Mouse (Mus musculus): ENCODE measurements around the gene Wasf3. TPM values are rescaled to one million over a fixed set of nuclear protein-coding genes. Genes with fewer than 3 reads are reported as not detected.

Wasf3 gene
- not detected in 2 replicates for polyA plus RNA-seq (2012)

DNA sequence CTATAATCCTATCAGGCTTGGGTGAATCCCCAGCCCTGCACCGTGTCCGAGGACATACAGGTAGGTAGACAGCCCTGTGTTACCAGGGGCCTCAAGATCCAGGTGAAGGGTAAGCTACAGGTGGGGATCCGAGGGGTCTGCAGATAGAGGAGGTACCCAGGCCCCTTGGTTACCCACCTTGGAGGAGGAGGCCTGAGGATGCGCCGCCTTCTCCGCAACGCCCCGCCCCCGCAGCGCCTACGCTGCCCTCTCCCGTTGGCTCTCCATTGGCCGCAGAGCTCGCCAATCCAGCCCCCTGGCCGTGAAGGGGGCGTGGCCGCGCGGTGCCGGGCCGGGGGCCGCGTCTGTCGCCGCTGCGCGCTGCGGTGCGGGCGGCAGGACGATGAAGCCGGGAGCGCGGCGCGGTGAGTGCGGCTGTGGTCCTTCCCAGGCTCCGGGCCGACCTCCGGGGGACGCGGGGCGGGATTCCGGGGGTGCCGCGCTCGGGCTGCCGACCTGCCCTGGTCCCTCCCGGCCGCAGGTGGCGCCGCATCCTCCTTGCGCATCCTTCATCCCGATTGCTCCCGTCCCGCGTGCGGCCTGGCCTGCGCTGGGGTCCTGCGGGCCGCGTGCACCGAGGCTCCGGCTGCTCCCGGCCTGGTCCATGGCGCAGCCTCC is at the start of gene Wasf3:
Gene Wasf3, plus strand, starts transcription at position 51 of the 657 bp plus-strand sequence.
- no peak for TF ChIP-seq GATA1 (IDR thresholded peaks at IDR 0.05; ENCODE audit: low read length)

DNA sequence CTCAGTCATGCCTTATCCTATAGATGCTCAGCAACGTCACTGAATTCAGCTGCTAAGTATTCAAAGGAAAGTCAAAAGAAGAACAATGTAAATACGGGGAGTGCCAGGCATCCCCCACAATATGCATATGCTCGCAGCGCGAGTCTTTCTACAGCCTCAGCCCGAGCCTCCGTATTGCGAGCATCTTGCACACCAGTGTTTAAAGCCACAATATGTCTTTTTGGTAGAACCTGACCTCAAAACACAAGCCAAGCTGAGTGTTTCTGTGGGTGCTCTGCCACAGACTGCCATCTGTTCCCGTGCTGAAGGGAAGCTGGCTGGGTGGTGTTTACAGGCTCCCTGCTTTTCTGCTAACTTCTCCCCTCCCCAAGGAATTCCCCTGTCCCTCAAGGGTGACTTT is 46.7 kb upstream of the Wasf3 start:
- no peak for TF ChIP-seq GATA1 (IDR thresholded peaks at IDR 0.05; ENCODE audit: low read length)

DNA sequence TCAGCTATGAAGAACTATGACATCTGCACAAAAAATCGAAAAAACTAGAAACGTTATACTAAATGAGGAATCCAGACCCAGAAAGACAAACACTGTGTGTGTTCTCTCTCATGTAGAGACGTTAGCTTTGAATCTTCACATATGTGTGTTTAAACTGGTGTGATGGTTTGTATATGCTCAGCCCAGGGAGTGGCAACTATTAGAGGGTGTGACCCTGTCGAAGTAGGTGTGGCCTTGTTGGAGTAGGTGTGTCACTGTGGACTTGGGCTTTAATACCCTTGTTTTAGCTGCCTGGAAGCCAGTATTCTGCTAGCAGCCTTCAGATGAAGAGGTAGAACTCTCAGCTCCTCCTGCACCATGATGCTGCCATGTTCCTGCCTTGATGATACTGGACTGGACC is 44.7 kb upstream of the Wasf3 start:
- TF ChIP-seq GATA1 (IDR thresholded peaks at IDR 0.05; ENCODE audit: low read length), result no peak

DNA sequence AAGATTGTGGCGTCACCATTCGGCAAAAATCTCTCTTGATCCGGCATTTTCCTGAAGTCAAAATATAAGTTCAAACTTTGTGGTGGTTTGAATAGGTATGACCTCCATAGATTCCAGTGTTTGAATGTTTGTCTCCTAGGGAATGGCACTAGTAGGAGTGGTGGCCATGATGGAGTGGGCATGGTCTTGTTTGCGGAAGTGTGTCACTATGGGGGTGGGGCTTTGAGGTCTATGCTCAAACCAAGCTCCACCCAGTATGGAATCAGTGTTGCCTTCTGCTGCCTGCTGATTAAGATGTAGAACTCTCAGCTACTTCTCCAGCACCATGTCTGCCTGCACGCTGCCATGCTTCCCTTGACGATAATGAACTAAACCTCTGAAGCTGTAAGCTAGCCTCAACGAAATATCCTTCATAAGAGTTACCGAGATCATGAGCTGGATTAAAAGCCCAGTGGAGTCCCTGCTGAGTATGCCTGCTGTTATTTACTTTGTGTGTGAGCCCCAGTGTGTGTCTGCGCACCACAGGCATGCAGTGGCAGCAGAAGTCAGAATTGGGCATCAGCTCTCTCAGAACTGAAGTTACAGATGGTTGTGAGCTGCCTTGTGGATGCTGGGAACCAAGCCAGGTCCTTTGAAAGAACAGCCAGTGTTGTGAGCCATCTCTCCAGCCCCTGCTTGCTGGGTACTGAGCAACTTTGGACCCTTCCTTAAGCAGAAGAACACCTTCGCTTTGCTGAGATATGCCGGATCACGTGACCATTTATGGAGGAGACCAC is 39.7 kb upstream of the Wasf3 start:
- no peak for TF ChIP-seq GATA1 (IDR thresholded peaks at IDR 0.05; ENCODE audit: low read length)

DNA sequence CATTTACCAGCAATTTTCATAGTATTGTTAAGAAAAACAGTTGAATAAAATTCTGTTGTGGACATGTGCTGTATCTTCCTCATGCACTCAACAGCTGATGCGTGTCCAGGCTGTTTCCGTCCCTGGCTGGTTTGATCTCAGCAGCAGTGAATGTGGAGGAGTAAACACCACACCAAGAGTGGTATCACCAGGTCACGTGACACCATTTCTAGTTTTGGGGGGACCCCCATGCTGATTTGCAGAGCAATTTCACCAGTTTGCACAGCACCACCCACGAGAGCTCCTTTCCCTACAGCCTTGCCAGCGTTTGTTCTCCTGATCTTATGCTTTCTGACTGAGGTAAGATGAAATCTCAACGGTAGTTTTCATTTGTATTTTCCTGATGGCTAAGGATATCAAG is 37.7 kb upstream of the Wasf3 start:
- no peak for TF ChIP-seq GATA1 (IDR thresholded peaks at IDR 0.05; ENCODE audit: low read length)

DNA sequence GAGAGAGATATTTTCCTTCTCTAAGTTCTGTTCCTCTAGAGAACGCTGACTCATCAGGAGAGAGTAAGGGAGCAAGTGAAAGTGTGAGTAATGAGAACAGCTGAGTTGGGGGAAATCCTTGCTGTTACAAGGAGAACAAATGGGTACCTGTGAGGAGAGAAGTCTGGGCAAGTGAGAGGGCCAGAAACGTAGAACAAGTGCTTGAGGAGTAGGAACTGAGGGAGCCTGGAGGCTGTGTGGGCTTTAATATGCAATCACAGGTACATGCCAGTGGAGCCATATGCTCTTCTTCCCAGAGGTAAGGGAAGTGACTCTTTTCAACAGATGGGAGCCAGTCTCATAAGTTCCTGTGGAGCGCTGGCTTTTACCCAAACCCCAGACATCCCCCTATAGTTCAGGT is 35.6 kb upstream of the Wasf3 start:
- TF ChIP-seq GATA1 (IDR thresholded peaks at IDR 0.05; ENCODE audit: low read length), result no peak

DNA sequence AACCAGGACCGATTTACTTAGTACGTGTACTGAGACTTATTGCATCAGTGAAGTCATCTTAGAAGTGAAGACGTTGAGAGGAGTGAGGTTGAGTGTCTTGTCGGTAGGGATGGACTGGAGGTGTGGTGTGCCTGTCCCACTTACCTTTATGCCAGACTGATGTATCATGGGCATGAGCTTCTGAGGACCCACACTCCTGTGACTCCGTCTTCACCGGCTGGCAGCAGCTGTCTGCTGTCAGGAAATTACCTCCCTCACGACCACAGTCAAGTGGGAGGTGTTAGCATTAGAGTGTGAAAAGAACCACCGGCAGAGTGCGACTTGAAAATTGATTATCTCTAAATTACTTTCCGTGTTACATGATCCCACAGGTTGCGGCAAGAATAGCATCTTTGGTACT is 34.0 kb upstream of the Wasf3 start:
- TF ChIP-seq GATA1 (IDR thresholded peaks at IDR 0.05; ENCODE audit: low read length), result no peak

DNA sequence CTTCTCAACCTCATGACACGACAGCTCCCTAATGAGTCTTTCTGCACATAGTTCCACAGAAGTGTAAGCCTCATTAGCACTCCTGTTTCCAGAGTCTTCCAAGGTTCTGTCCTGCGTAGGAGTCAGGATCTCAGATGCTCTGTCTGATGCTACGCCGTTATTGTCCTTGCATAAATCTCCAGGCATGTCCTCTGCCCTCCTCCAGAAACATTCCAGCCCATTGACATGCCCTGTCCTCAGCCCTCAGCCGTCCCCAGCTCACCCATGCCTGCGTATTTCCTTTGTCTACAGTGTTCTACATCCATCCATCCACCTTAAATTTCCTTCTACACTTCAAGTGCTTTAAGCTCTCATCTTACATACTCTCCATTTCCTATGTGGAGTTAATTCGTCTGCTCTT is 32.8 kb upstream of the Wasf3 start:
- TF ChIP-seq GATA1 (IDR thresholded peaks at IDR 0.05; ENCODE audit: low read length), result no peak

DNA sequence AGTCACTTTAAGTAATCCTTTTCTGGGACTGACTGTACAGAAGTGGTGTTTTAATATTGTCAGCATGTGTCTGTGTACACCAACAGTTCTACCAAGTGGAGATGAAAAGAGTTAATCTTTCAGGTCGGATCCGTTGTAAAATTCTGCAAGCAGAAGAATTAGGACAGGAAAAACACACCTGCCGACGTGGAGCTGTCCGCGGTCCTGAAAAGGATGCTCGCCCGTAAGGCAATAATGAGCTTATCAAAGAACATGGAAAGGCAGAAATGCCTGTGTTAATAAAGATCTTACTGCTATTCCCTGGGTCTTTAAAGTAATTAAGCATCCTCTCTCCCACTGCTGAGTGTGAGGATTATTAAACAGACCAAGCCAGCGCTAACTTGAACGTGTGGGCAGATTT is 24.4 kb upstream of the Wasf3 start:
- TF ChIP-seq GATA1 (IDR thresholded peaks at IDR 0.05; ENCODE audit: low read length), result no peak

DNA sequence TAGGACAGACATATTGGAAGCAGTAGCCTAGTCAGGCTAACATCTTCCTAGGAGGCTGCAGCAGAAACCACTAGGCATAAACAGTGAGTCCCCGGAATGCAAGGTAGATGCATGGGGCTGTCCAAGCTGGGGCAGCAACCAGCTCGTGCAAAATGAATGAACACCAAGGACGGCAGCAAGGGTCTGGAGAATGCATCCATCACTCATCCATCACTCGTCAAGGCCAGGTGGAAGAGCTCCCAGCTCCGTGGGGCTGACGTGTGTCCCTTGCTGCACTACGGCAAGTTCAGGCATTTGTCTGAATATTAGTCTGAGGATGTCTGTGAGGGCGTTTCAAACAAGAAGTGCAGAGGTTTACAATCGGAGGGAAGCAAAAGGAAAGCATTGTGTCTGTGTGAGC is 22.1 kb upstream of the Wasf3 start:
- no peak for TF ChIP-seq GATA1 (IDR thresholded peaks at IDR 0.05; ENCODE audit: low read length)

DNA sequence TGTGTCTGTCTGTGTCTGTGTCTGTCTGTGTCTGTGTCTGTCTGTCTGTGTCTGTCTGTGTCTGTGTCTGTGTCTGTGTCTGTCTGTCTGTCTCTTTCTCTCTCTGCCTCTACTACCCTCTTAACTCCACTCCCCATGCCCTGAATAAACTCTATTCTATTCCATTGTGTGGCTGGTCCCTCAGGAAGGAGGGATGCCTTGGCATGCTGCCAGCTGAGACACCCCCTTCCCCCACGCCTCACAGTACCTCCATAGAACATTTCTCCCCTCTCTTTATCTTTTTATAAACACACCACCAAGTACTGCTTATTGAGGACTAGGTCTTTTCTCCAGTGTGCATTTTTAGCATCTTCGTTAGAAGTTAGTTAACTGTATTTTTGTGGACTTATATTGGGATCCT is 16.4 kb upstream of the Wasf3 start:
- no peak for TF ChIP-seq GATA1 (IDR thresholded peaks at IDR 0.05; ENCODE audit: low read length)

DNA sequence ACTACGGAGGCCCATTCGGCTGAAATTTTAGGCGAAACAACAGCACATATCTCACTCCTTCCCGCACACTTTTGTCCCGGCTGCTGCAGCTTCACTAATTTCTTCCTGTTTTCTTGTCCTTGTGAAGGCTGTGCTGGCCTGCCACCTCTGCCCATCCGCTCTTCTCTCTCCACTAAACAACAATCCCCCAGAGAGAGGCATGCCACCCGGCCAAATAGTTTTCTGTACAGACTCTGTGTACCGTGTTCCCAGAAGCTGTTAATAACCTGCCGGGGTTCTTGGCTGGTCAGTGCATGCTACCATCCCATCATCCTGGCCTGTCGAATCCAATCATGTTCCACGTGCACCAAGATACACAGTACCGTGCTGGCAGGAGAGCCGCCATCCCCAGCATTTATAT is 15.8 kb upstream of the Wasf3 start:
- TF ChIP-seq GATA1 (IDR thresholded peaks at IDR 0.05; ENCODE audit: low read length), result no peak

DNA sequence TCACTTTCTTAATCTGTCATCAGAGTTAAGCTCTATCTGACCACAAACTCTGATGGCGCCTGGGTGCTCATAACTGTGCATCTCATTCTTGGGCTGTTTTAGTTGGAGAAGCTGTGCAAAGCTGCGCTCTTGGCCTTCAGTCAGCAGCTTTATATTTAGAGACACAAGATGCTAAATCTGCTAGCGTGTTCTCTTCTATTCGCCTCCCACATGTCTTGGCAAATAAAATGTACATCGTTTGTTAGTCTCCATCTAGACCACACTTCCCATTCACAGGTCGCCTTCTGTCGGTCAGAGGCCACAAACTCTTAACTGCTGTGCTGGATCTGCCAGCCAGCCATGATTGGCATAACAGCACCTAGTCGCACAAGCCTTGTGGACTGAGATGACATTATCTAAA is 14.0 kb upstream of the Wasf3 start:
- TF ChIP-seq GATA1 (IDR thresholded peaks at IDR 0.05; ENCODE audit: low read length), result no peak

DNA sequence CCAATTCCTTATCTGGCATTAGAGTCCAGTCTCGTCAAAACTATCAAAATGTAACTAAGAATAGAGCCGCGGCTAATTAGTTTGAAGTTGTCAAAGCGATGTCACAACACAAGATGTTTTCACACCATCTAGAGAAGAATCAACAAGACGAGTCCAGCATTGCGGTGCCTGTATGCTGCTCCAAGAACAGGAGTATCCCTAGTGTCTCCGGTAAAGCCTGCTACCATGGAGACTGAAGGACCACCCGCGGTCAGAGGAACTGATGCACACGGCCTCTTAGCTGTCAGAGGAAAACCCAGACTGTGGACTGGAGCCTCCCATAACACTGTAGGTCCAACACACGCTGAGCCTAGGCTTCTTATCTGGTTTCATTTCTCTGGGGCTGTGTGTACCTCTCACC is 11.5 kb upstream of the Wasf3 start:
- no peak for TF ChIP-seq GATA1 (IDR thresholded peaks at IDR 0.05; ENCODE audit: low read length)

DNA sequence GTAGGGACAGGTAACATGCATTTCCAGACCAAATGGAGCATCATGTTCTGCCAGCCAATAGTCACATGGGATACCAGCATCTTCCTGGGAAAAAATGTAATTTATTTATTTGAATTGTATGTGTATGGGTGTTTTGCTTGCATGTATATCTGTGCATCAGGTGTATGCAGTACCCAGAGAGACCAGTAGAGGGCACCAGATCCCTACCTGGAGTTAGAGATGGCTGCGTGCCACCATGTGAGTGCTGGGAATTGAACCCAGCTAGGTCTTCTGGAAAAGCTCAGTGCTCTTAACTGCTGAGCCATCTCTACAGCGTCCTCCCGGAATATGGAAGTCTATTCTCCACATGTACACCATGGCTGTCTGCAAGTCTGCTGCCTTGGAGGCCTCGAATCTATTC is 8.2 kb upstream of the Wasf3 start:
- TF ChIP-seq GATA1 (IDR thresholded peaks at IDR 0.05; ENCODE audit: low read length), result no peak

DNA sequence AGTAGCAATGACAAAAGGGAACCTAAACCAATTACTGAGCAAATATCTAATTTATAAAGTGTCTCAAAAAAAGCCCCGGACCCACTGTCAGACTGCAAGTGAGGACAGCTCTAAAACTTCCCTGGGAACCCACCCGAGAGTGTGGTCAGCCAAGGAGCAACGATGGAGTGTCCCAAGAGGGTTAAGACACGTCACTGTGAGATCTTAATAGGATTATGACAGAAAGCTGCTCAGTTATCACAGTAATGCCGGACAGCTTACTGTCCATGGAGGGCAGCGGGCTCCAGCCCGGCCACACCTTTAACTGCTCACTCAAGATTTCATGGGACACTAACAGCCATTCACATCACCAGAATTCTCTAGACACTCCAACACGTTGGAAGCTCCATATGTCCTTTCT is 4.7 kb upstream of the Wasf3 start:
- TF ChIP-seq GATA1 (IDR thresholded peaks at IDR 0.05; ENCODE audit: low read length), result no peak

DNA sequence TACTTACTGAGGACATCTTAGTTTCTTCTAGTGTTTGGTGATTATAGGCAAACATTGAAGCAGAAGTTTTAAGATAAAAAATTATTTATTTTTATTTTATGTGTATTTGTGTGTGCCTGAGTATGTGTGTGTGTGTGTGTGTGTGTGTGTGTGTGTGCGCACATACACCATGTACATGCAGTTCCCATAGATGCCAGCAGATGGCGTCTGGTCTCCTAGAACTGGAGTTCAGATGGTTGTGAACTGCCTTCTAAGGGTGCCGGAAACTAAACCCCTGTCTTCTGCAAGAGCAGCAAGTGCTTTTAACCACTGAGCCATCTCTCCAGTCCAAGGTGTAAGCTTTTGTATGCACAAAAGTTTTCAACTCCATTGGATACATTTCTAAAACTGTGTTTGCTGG is 2.5 kb upstream of the Wasf3 start:
- no peak for TF ChIP-seq GATA1 (IDR thresholded peaks at IDR 0.05; ENCODE audit: low read length)
